Mouse (Mus musculus) CH12.LX (cell line): ENCODE data around the gene Ubiad1. TPM values are rescaled to one million over a fixed set of nuclear protein-coding genes. Genes with fewer than 3 reads are reported as not detected.

Experiments used
- DNase-seq: peaks from one replicate; pipeline ENCODE4 v3.0.0-alpha.2; 2013; ENCODE audit errors: extremely low read depth
- H3K27ac ChIP-seq: 2 replicates; pipeline ENCODE4 v1.5.1; 2012; ENCODE audit warnings: low read depth, mild to moderate bottlenecking, control low read depth, moderate library complexity; ENCODE audit not compliant: insufficient read depth
- H3K27me3 ChIP-seq: replicated peaks from 2 replicates; pipeline ENCODE3; 2012; ENCODE audit warnings: inconsistent platforms
- H3K36me3 ChIP-seq, 2 experiments: replicated peaks in 1 of 2; 2 replicates each; pipeline versions ENCODE3 to v1.6.1; 2012; ENCODE audit warnings: inconsistent platforms in 1 of 2, low read length in 1 of 2, mild to moderate bottlenecking in 1 of 2, mixed read lengths in 1 of 2, moderate library complexity in 1 of 2; ENCODE audit not compliant: control insufficient read depth in 1 of 2, insufficient read depth in 1 of 2
- H3K4me1 ChIP-seq, 2 experiments: 2 replicates each; pipeline ENCODE4 v1.6.1; 2012; ENCODE audit warnings: inconsistent platforms in 1 of 2, moderate library complexity in 1 of 2; ENCODE audit not compliant: insufficient read depth in 2 of 2, control insufficient read depth in 1 of 2
- H3K4me2 ChIP-seq: 2 replicates; pipeline ENCODE4 v1.6.1; 2012; ENCODE audit warnings: low read depth, mild to moderate bottlenecking, control low read depth; ENCODE audit not compliant: poor library complexity, insufficient read depth, severe bottlenecking
- H3K4me3 ChIP-seq, 3 experiments: fragments of 150-350 bp in 1 of 3; sonication (generic) in 1 of 3; replicated peaks in 1 of 3; 2 replicates each; pipeline versions ENCODE3 to v1.5.1; 2011 to 2012; ENCODE audit warnings: low read depth in 2 of 3, low read length in 2 of 3, mild to moderate bottlenecking in 2 of 3, moderate library complexity in 2 of 3, control low read depth in 1 of 3, improper control_type of control experiment in 1 of 3, inconsistent platforms in 1 of 3, mixed read lengths in 1 of 3; ENCODE audit not compliant: poor library complexity in 1 of 3
- H3K79me2 ChIP-seq: replicated peaks from 2 replicates; pipeline ENCODE4 v1.6.1; 2012; ENCODE audit warnings: mild to moderate bottlenecking, moderate library complexity; ENCODE audit not compliant: control insufficient read depth, poor library complexity, insufficient read depth, severe bottlenecking; ENCODE audit errors: extremely low read depth
- H3K9ac ChIP-seq: 2 replicates; pipeline ENCODE4 v1.6.1; 2012; ENCODE audit warnings: low read depth, mild to moderate bottlenecking, control low read depth, moderate library complexity; ENCODE audit not compliant: insufficient read depth
- H3K9me3 ChIP-seq: replicated peaks from 2 replicates; pipeline ENCODE3; 2012; ENCODE audit warnings: low read length, inconsistent platforms, mixed read lengths
- BHLHE40 ChIP-seq: IDR thresholded peaks from 2 replicates; pipeline ENCODE4 v1.6.1; 2011; ENCODE audit warnings: mild to moderate bottlenecking, low read depth, low read length, improper control_type of control experiment
- E2F4 ChIP-seq: IDR thresholded peaks from 2 replicates; pipeline ENCODE4 v1.6.1; 2011; ENCODE audit warnings: low read depth, low read length, improper control_type of control experiment; ENCODE audit not compliant: insufficient replicate concordance
- EP300 ChIP-seq: IDR thresholded peaks from 2 replicates; pipeline ENCODE4 v1.6.1; 2011; ENCODE audit warnings: low read length, improper control_type of control experiment
- GABPA ChIP-seq: IDR thresholded peaks from 2 replicates; pipeline ENCODE4 v1.6.1; 2012; ENCODE audit warnings: low read depth, low read length, improper control_type of control experiment, inconsistent platforms; ENCODE audit not compliant: insufficient replicate concordance
- HCFC1 ChIP-seq: IDR thresholded peaks from 2 replicates; pipeline ENCODE4 v1.6.1; 2012; ENCODE audit warnings: low read depth, mild to moderate bottlenecking, inconsistent platforms, low read length, improper control_type of control experiment
- IRF4 ChIP-seq: IDR thresholded peaks from 2 replicates; pipeline ENCODE4 v1.6.1; 2014; ENCODE audit warnings: low read depth, mild to moderate bottlenecking, inconsistent platforms, low read length, improper control_type of control experiment
- JUN ChIP-seq: IDR thresholded peaks from 2 replicates; pipeline ENCODE4 v1.6.1; 2011; ENCODE audit warnings: low read depth, mild to moderate bottlenecking, low read length, improper control_type of control experiment, moderate library complexity; ENCODE audit not compliant: insufficient read depth
- MAFK ChIP-seq: IDR thresholded peaks from 2 replicates; pipeline ENCODE4 v1.6.1; 2011; ENCODE audit warnings: low read length, improper control_type of control experiment; ENCODE audit not compliant: insufficient replicate concordance
- MAX ChIP-seq: IDR thresholded peaks from 2 replicates; pipeline ENCODE4 v1.6.1; 2011; ENCODE audit warnings: low read length, improper control_type of control experiment
- MAZ ChIP-seq: IDR thresholded peaks from 2 replicates; pipeline ENCODE4 v1.6.1; 2012; ENCODE audit warnings: low read depth, mild to moderate bottlenecking, inconsistent platforms, low read length, improper control_type of control experiment, moderate library complexity
- MEF2A ChIP-seq: IDR thresholded peaks from 2 replicates; pipeline ENCODE4 v1.6.1; 2014; ENCODE audit warnings: low read depth, mild to moderate bottlenecking, inconsistent platforms, low read length, improper control_type of control experiment, borderline replicate concordance
- MXI1 ChIP-seq: IDR thresholded peaks from 2 replicates; pipeline ENCODE4 v1.6.1; 2011; ENCODE audit warnings: mild to moderate bottlenecking, low read depth, low read length, improper control_type of control experiment
- PAX5 ChIP-seq: IDR thresholded peaks from 2 replicates; pipeline ENCODE4 v1.6.1; 2012; ENCODE audit warnings: low read length, inconsistent platforms, mixed read lengths
- POLR2A ChIP-seq: IDR thresholded peaks from 2 replicates; pipeline ENCODE4 v1.6.1; 2011; ENCODE audit warnings: low read depth, mild to moderate bottlenecking, improper control_type of control experiment, low read length
- POLR2AphosphoS2 ChIP-seq: IDR thresholded peaks from 2 replicates; pipeline ENCODE4 v1.6.1; 2011; ENCODE audit warnings: low read depth, low read length, improper control_type of control experiment
- RAD21 ChIP-seq: IDR thresholded peaks from 2 replicates; pipeline ENCODE4 v1.6.1; 2011; ENCODE audit warnings: low read depth, mild to moderate bottlenecking, low read length, improper control_type of control experiment, moderate library complexity
- TBP ChIP-seq: conservative IDR thresholded peaks from 2 replicates; pipeline ENCODE4 v1.6.1; 2011; ENCODE audit warnings: low read depth, low read length, improper control_type of control experiment
- TCF12 ChIP-seq: IDR thresholded peaks from 2 replicates; pipeline ENCODE4 v1.6.1; 2014; ENCODE audit warnings: low read depth, mild to moderate bottlenecking, inconsistent platforms, low read length, improper control_type of control experiment
- UBTF ChIP-seq: IDR thresholded peaks from 2 replicates; pipeline ENCODE4 v1.6.1; 2012; ENCODE audit warnings: low read depth, mild to moderate bottlenecking, inconsistent platforms, low read length, improper control_type of control experiment, moderate library complexity
- ZC3H11A ChIP-seq: IDR thresholded peaks from 2 replicates; pipeline ENCODE4 v1.6.1; 2012; ENCODE audit warnings: low read depth, mild to moderate bottlenecking, inconsistent platforms, low read length, improper control_type of control experiment
- ZMIZ1 ChIP-seq: IDR thresholded peaks from 2 replicates; pipeline ENCODE4 v1.6.1; 2012; ENCODE audit warnings: low read depth, mild to moderate bottlenecking, inconsistent platforms, low read length, improper control_type of control experiment
- ZNF384 ChIP-seq: IDR thresholded peaks from 2 replicates; pipeline ENCODE4 v1.6.1; 2012; ENCODE audit warnings: low read depth, low read length, improper control_type of control experiment, inconsistent platforms
- dilution Hi-C: fragments of 300-500 bp; cut with MboI; formaldehyde crosslinking; loops from 2 replicates; pipeline ENCODE4 v1.14.3; 2020; ENCODE audit warnings: low sequenced_read_pairs; ENCODE audit not compliant: extremely low pct_unique_long_range_greater_than_20kb, extremely low pct_ligation_motif_present
- in situ Hi-C: fragments of 300-500 bp; cut with MboI; formaldehyde crosslinking; loops from 3 replicates; pipeline ENCODE4 v1.14.3; 2019; ENCODE audit warnings: low sequenced_read_pairs, low pct_ligation_motif_present, low pct_unique_long_range_greater_than_20kb, mixed read lengths
- polyA plus RNA-seq: library from polyadenylated mRNA; unstranded; fragments of >175 nt; gene quantifications from 2 replicates; pipeline ENCODE4 v1.2.1, GENCODE M21; 2012; ENCODE audit warnings: low read depth; ENCODE audit not compliant: insufficient read length
- total RNA-seq, 2 experiments: library from RNA; depleted of rRNA; stranded (reverse); fragments of 300-350 nt in 1 of 2; fragments of >200 nt in 1 of 2; gene quantifications; 2 replicates each; pipeline ENCODE4 v1.2.3; 2012 to 2014

The Ubiad1 gene
- total and polyA plus RNA-seq, 3 experiments = 20.5 to 21.9 (median 20.9) TPM

GRCm38 (mm10) chr4:148469487-148470252, 25.1 kb upstream of the Ubiad1 start:
- TF ChIP-seq JUN (no peak), POLR2A (no peak), RAD21 (no peak), MAX (no peak), ZC3H11A (no peak), ZMIZ1 (no peak), TBP (no peak), EP300 (no peak)
- dilution Hi-C loops (no loop called here), in situ Hi-C loops (no loop called here)
- DNase-seq = no peak
- Histone ChIP-seq H3K9ac (no peak overlapping the region), H3K27ac (no peak overlapping the region), H3K27me3 (no peaks in the 10 kb centered on the region), H3K4me1 (0 out of 4 replicates have a peak, but pooled peaks cover 0 to 3% of the 10 kb centered on the region in 2 experiments), H3K79me2 (no peaks in the 10 kb centered on the region), H3K9me3 (no peaks in the 10 kb centered on the region), H3K4me3 (no peak overlapping the region), H3K36me3 (peaks cover 69 to 90% of the 10 kb centered on the region in 2 experiments), H3K4me2 (no peak overlapping the region)

- no peak overlapping the region for H3K27ac ChIP-seq
- H3K9ac ChIP-seq = no peak overlapping the region
Measured at GRCm38 (mm10) chr4:148468396-148468795, 23.8 kb upstream of the Ubiad1 start.

DNA sequence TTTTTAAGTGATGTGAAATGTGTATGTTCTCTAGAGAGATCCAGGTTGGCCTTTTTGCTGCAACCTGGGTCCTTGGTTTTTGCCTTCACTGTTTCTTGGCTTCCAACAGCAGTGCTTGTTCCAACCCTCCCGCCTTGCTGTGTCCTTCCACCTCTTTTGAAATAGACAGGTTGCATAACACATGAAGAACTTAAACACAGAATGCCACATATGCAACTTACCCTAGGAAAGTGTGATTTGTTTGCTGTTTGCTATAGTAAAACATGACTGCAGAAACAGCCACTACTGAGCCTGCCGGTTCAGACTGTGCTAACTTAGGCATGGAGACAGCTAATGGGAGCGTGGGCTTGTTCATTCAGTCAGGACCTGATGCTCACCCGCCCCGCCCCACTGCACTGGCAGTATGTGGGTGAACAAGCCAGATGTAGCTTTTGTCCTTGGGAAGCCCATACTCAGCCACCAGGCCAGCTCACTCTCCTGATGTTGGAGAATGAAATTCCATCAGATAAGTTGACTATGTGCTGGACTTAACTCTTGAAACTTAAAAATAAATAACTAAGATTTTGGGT, 22.0 kb upstream of the Ubiad1 start:
- Histone ChIP-seq H3K27me3 (no peaks in the 10 kb centered on the region), H3K9me3 (no peaks in the 10 kb centered on the region), H3K27ac (no peak overlapping the region), H3K79me2 (no peaks in the 10 kb centered on the region), H3K4me3 (no peak overlapping the region), H3K4me1 (0 out of 4 replicates have a peak, but pooled peaks cover 0 to 3% of the 10 kb centered on the region in 2 experiments), H3K9ac (no peak overlapping the region), H3K4me2 (no peak overlapping the region), H3K36me3 (peaks cover 79 to 94% of the 10 kb centered on the region in 2 experiments)
- DNase-seq = no peak
- in situ Hi-C loops (no loop called here), dilution Hi-C loops (no loop called here)
- TF ChIP-seq MAZ (no peak), PAX5 (no peak), TCF12 (no peak), UBTF (no peak), HCFC1 (no peak), ZNF384 (no peak), POLR2A (no peak), IRF4 (no peak), BHLHE40 (no peak), EP300 (no peak), MXI1 (no peak), POLR2AphosphoS2 (no peak), MEF2A (no peak), MAFK (no peak)

More at GRCm38 (mm10) chr4:148468396-148468795, 23.8 kb upstream of the Ubiad1 start:
- in situ Hi-C loops (no loop called here), dilution Hi-C loops (no loop called here)
- 0 out of 4 replicates have a peak, but pooled peaks cover 0 to 3% of the 10 kb centered on the region in 2 experiments for H3K4me1 ChIP-seq
- no peaks in the 10 kb centered on the region for H3K9me3 ChIP-seq
- H3K27me3 ChIP-seq = no peaks in the 10 kb centered on the region
- peaks cover 79 to 96% of the 10 kb centered on the region in 2 experiments for H3K36me3 ChIP-seq
- no peaks in the 10 kb centered on the region for H3K79me2 ChIP-seq
- no peak for DNase-seq
- H3K4me3 ChIP-seq = no peak overlapping the region
- H3K4me2 ChIP-seq = no peak overlapping the region
- TF ChIP-seq E2F4 (no peak), IRF4 (no peak), GABPA (no peak), RAD21 (no peak)
- TF ChIP-seq, all 38 proteins: peak for 0
